Mouse (Mus musculus) CD4-positive, CD25-positive, alpha-beta regulatory T cell, adult 2 months (primary cell): ENCODE measurements around the gene Celf2.
A peak's percentile ranks its signal among the peaks of the same experiment; 100 is the strongest.

Source experiments
- DNase-seq: peaks from one replicate; pipeline ENCODE4 v3.0.0-alpha.2; 2012; ENCODE audit warnings: low read depth, low spot score

The Celf2 gene

DNA sequence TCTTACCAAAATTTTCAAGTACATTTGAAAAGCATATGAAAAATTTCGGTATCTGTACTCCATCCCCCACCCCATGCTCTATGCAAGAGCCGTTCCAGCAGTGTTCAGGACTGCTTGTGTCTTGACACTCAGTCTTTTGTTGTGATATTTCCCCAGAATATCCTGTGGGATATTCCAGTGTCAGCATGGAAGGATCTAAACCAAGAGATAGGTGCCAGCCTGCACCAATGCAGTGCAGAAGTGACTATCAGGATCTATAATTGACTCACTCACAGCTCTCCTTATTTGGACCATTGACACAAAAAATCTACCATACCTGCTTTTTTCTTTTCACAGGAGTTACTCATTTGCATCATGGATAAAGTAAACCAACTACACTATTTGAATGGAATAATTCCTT lies 116.9 kb downstream of the Celf2 start:
- no peak for DNase-seq

DNA sequence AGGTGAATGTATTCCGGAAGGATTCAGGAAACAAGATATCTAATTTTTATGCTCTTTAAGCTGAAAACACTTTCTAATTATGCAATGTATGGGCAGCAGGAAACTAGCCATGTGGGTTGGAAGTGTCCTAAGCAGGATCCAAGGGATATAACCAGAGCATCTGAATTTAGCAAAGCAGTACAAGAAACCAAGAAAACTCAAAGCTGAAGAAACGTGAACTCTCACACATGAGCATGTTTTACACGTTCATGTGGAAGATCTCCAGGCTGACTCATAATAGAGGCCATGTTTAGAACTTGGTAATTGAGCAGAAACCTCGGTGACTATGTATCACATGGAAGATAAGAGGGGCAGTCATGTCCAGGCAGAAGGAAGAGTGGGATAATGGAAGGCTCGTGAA lies 120.1 kb downstream of the Celf2 start:
- DNase-seq = no peak

DNA sequence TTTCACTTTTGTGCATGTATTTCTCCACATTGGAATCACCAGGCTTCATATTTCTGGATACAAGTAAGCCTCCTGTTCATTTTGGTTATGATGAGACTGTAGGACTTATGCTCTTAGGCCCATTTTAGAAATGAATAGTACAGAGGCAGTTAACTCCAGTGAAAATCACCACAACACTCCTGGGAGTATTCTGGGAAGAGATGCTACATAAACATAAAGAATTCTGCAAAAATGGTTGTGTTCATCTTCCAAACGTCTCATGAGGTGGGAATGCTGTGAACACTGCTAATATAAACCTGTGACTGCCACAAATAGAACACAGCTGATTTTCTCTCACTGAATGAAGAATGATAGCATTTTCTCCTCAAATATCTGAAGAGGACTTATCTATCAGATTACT lies 130.6 kb downstream of the Celf2 start:
- no peak for DNase-seq

DNA sequence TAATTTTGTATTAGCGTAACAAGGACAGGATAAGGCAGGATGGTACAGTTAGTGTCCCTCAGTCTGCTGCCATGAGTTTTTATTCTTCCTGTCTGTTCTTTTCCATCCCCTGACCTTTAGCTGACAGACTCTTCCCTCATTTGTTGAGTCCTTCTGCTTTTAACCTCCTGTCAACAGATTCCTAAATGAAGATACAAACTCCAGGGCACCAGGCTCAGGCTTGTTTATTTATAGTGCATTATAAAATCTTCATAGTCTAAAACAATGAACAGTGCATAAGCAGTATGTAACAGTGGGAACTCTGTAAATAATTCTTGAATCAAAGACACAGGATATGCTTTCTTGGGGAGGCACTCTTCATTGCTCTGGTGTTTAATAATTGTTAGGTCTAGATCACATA lies 131.5 kb downstream of the Celf2 start:
- DNase-seq = no peak

GRCm38 (mm10) chr2:7367738-7368137 lies 141.6 kb downstream of the Celf2 start:
- DNase-seq = no peak

DNA sequence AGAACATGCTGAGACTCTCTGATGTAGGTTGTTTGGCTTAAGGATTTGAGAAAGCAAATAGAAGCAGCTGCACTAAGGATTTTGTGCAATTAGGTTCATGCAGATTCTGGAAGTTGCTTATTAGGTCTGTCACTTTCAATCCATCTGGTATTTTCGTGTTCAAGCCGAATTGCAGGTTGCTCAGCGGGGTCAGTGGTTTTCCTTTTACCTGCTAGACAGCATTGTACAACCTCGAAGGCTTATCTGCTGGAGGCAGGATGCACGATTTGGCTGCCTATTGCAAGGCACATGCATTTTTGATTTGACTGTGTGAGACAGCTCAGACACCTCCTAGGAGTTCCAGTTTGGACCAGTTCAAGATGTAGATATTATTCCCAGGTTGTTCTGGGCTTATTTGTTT lies 149.8 kb downstream of the Celf2 start:
- DNase-seq = no peak

- DNase-seq = no peak
Observed at GRCm38 (mm10) chr2:7358816-7359215, 150.5 kb downstream of the Celf2 start.

DNA sequence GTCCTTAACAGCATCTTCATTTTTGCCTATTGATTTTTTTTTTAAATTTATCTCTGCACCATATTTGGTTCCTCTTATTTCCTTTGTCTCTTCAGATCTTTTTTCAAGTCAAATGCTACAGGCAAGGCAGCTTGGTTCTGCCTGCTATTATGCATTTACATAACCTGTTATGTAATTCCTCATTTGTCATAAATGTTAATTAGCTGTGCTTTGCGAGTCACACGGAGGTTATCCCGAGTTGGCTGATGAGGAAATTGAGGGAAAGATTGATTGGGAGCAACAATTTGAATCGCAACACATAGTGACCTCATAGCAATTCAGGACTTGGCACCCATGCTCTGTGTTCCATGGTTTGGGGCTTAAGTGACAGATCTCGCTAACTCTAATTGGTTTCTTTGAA lies 158.1 kb downstream of the Celf2 start:
- no peak for DNase-seq

DNA sequence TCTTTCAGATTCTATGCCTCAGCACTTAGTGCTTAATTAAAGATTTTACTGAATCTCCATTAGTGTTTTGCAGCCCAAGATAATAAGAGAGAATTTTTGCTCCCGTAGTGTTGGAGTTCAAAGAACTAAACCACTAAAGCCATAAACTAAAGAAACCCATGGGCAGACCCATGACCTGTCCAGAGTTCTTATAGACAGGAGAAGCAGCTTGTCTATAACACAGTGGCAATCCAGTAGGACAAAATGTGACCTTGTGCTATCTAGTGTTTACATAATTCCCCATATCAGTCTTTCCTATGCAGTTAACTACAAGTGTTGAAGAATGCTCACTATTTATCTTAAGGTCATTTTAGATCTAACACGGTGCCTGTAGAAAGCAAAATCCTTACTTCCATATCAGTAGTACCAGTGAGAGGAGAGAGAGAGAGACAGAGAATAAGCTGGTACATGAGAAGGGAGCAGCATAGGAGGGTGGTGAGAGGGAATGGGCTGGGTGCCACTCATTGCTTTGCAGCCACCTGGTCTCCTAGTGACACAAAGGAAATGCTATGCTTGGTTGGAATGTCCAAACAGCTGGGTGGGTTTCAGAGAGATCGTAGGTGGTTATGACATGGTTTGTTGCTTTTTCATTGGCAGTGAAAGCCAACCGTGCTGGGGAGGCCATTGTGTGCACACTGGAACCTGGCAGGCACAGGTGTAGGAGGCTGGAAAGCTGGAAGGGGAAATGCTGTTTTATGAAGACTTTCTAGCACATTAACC lies 162.5 kb downstream of the Celf2 start:
- no peak for DNase-seq

DNA sequence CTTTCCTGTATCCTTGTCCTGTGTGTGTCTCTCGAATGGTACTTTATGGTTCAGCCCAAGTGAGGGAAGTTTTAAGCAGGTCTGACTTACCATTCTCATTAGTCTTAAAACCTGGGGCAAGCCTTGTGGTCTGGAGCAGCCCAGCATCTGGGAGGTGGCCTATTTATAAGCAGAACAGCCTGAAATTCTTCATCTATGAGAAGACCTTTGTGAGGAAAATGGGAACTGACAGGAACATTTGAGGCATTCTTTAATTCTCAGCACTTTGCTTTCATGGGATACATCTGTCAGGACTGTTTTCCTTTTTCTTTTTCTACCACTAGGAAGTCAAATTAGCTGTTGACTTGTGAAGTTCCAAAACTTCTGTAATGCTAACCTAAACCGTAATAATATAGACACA lies 164.4 kb downstream of the Celf2 start:
- no peak for DNase-seq

GRCm38 (mm10) chr2:7342911-7343478 lies 166.4 kb downstream of the Celf2 start:
- no peak for DNase-seq

GRCm38 (mm10) chr2:7334846-7335245 lies 174.5 kb downstream of the Celf2 start:
- DNase-seq = no peak

DNA sequence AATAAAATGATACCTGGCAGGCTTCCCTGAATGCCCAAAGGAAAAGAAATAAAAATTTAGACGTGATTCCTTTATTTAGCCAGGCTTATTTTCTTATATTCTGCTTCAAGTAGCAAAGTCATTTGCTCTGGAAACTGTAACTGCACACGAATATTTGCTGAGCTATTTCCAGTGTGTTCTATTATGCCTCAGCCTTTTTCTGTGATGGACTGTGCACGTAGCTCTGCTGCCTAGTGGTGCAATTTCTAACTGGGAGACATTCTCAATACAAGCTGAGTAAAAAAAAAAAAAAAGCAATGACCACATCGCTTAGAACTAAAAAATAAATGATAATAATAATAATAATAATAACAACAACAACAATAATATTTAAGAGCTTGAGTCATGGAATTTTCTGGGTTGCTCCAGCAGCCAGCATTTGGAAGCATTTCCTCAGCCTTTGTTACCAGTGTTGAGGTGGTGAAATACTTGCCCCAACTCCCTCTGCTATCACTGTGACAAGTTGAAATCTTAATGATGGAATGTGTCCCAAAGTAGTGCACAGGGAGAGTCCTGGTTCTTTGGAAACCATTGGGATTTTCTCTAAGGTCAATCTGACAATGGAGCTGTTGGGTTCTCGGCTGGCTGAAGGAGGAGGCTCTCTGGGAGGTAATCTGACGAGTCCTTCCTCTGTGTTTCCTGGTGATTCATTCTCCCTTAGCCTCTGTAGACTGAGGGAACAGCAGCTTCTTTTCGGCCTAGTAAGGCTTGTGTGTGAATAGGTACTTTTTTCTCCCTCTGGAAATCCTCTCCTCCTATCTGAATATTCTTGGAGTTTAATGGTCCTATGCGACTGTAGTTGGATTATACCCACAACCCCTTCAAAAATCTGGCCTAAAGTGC lies 181.1 kb downstream of the Celf2 start:
- no peak for DNase-seq

GRCm38 (mm10) chr2:7319760-7320159 lies 189.6 kb downstream of the Celf2 start:
- no peak for DNase-seq

DNA sequence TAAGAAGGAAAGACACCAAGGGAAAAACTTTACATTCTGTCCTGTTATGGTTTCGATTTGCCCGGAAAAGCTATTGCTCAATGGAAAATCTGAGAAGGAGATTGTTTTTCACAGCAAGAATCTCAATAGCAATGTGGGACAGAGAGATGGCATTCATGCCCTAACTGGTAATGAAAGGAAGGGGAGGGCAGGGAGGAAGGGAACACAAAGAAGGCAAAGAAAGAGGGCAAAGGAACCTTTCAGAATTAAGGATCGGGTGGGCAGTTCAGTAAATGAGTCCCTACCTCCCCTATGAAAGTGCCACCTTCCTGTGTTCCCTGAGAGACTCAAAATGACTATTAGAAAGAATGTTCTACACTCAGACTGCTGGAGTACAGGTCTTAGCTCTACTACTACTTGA lies 197.6 kb downstream of the Celf2 start:
- DNase-seq = no peak

GRCm38 (mm10) chr2:7310840-7311182 lies 198.6 kb downstream of the Celf2 start:
- DNase-seq = no peak

DNA sequence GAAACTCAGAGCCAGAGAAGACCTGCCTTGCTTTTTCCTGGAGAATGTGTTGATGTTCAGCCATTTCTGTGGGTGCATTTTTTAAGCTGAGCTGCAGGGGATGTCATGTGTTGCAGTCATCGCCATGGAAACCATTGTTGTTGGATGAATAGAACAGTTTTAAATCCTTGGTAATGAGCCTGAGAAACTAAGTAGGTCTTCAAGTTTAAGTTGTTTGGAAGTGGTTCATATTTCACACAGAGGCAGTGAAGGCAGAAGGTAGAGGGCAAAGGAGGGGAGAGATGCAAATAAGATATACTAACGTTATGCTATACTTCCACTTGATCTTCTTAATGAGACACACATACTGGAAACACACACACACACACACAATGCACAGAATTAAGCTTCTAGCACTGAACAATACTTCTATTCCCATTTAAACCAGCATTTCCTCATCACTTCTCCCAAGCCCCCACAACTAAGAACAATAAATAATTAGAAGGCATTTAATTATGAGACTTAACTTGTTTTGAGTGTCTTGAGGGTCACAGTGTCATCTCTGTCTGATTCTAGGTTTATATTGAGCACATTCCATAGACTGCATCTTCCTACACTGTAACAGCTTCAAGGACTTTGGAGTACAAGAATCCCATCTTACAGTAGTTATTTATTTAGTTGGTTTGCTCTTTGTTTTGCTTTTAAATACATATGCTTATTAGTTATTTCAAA lies 199.1 kb downstream of the Celf2 start:
- no peak for DNase-seq

DNA sequence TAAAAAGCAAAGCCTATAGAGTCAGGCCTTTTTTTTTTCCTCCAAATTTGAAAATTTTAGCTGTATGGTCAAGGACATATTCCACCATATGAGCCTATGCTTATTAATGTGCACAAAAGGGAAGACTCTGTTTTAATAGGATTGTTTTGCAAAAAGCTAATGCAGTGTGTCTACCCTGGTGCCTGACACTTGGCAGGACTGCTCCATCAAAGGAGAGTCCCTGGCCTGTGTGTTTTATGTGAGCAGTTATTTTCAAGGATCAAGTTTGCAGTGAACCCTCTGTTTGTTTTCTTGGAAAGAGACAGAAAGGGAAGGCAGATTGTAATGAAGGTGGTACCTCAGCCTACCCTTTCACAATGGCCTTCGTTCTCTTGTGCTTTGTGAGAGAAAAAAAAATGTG lies 200.0 kb downstream of the Celf2 start:
- DNase-seq = no peak

GRCm38 (mm10) chr2:7308731-7309130 lies 200.6 kb downstream of the Celf2 start:
- DNase-seq = no peak

GRCm38 (mm10) chr2:7287434-7287833 lies 221.9 kb downstream of the Celf2 start:
- no peak for DNase-seq

DNA sequence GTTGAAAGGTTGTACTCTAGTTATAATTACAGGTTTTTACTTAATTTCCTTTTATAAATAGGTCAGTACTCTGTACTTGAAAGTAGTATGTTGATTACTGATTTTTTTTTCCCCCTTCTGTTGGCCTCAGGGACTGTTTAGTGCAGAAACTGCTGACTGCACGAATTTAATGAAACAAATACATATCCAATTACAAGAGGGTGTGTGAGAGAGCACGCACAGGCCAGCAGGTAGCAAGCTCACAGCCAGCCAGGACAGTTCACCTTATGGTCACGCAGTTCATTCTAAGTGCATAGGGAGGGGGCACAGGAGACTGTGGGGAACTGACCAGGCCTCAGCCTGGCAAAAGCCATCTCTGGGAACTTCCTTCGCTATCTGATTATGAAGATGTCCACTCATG lies 236.1 kb downstream of the Celf2 start:
- DNase-seq = no peak

DNA sequence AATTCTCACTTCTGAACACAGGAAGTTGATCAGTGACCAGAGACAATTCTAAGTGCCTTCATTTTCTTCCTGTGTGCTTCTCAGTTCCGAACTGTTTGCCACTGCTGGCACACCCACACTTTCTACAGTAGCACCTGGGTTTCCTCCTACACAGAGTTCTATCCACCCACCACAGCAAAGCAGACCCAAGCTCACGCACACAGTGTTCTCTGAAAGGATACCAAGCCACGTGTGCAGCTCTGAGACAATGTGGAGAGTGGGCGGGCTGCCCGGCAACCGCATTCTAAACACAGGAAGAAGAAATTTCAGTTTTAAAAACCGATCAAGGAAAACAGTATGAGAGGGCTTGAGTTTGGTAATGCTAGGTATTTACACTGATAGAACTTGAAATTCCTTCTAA lies 239.3 kb downstream of the Celf2 start:
- peak; percentile 64 for DNase-seq
